8 mouse cellular contexts compared by ENCODE assay signal in genomic region chr16:20517216-20517615, GRCm38 (mm10). TPM values are rescaled to one million over a fixed set of nuclear protein-coding genes. Genes with fewer than 3 reads are reported as not detected.
DNase-seq lines count a peak whose midpoint lies in the region; ATAC-seq and TF ChIP-seq lines count a peak whose summit lies in the region.

No protein-coding gene starts in this region.

- H3K9ac ChIP-seq in heart, embryonic 11.5 days (ENCODE audit: low read depth, low read length), result peak overlapping the region; percentile 99
- H3K9ac ChIP-seq in heart, postnatal 0 days (replicated peaks; ENCODE audit: low read depth, low read length), result peak overlapping the region; percentile 93
- H3K9ac ChIP-seq in liver, embryonic 15.5 days, result peak overlapping the region; percentile 94
- H3K9ac ChIP-seq in stomach, postnatal 0 days (ENCODE audit: low read length), result peak overlapping the region; percentile 98

- 1% methylated on average over 26 of the region's 26 CpGs for WGBS in heart, embryonic 11.5 days (ENCODE audit: insufficient replicate concordance)
- WGBS in heart, postnatal 0 days, result under 1% methylated on average over 25 of the region's 26 CpGs
- WGBS in liver, embryonic 15.5 days (ENCODE audit: insufficient replicate concordance), result 0% methylated on average over 26 of the region's 26 CpGs
- WGBS in stomach, postnatal 0 days, result 2% methylated on average over 26 of the region's 26 CpGs

- TF ChIP-seq CTCF in heart, postnatal 0 days (IDR thresholded peaks at IDR 0.05; ENCODE audit: low read depth), result no peak
- TF ChIP-seq CTCF in stomach, postnatal 0 days (IDR thresholded peaks at IDR 0.05; ENCODE audit: low read depth), result no peak

- peaks cover 14% of the 10 kb centered on the region for H3K4me1 ChIP-seq in heart, embryonic 11.5 days (ENCODE audit: control insufficient read depth, insufficient read depth, low read length)
- peaks cover 16% of the 10 kb centered on the region for H3K4me1 ChIP-seq in heart, postnatal 0 days (ENCODE audit: control insufficient read depth, insufficient read depth)
- H3K4me1 ChIP-seq in liver, embryonic 15.5 days (replicated peaks), result peaks cover 48% of the 10 kb centered on the region
- H3K4me1 ChIP-seq in stomach, postnatal 0 days (replicated peaks; ENCODE audit: control insufficient read depth, insufficient read depth), result 0 out of 2 replicates have a peak, but pooled peaks cover 4% of the 10 kb centered on the region

- DNase-seq in heart, adult 8-10 months (ENCODE audit: low spot score), result no peak
- DNase-seq in 416B (ENCODE audit: low read depth) (peak; percentile 28), MN1 (ENCODE audit: low spot score) (no peak)
- no peak for DNase-seq in heart, postnatal 0 days (ENCODE audit: low spot score)
- DNase-seq in stomach, postnatal 0 days (ENCODE audit: low spot score), result no peak

- peak; percentile 19 for ATAC-seq in heart, embryonic 11.5 days (replicated peaks; ENCODE audit: insufficient number of reproducible peaks, low FRiP score, low TSS enrichment)
- peak; percentile 56 for ATAC-seq in activated CD4-positive, CD25-positive, alpha-beta regulatory T cell, adult 4 months
- ATAC-seq in heart, postnatal 0 days (ENCODE audit: insufficient read depth, low read depth), result peak; percentile 12
- ATAC-seq in liver, embryonic 15.5 days (ENCODE audit: insufficient read depth), result peak; percentile 45
- peak; percentile 4 for ATAC-seq in stomach, postnatal 0 days (ENCODE audit: low FRiP score, low TSS enrichment)

- H3K36me3 ChIP-seq in heart, embryonic 11.5 days (ENCODE audit: control insufficient read depth, insufficient read depth, low read length), result peaks cover 13% of the 10 kb centered on the region; the same call in 1 of the 2 replicates
- H3K36me3 ChIP-seq in heart, postnatal 0 days (replicated peaks; ENCODE audit: control insufficient read depth, insufficient read depth, low read length), result peaks cover 16% of the 10 kb centered on the region
- peaks cover 11% of the 10 kb centered on the region for H3K36me3 ChIP-seq in liver, embryonic 15.5 days (replicated peaks)
- H3K36me3 ChIP-seq in stomach, postnatal 0 days (ENCODE audit: control insufficient read depth, insufficient read depth, low read length), result peaks cover 3% of the 10 kb centered on the region; the same call in 1 of the 2 replicates

- no peak for TF ChIP-seq EP300 in heart, postnatal 0 days (IDR thresholded peaks at IDR 0.05; ENCODE audit: low read depth)
- no peak for TF ChIP-seq EP300 in stomach, postnatal 0 days (optimal IDR thresholded peaks at IDR 0.05)

- H3K4me2 ChIP-seq in heart, embryonic 11.5 days, result peak overlapping the region; percentile 83
- H3K4me2 ChIP-seq in heart, postnatal 0 days (ENCODE audit: low read depth, low read length), result peak overlapping the region; percentile 83
- H3K4me2 ChIP-seq in liver, embryonic 15.5 days, result peak overlapping the region; percentile 90
- peak overlapping the region; percentile 89 for H3K4me2 ChIP-seq in stomach, postnatal 0 days (replicated peaks; ENCODE audit: low read depth)

- peak overlapping the region; percentile 88 for H3K27ac ChIP-seq in heart, embryonic 11.5 days (ENCODE audit: low read depth, low read length)
- H3K27ac ChIP-seq in heart, postnatal 0 days (ENCODE audit: low read depth), result peak overlapping the region; percentile 95
- peak overlapping the region; percentile 84 for H3K27ac ChIP-seq in liver, embryonic 15.5 days (replicated peaks)
- peak overlapping the region; percentile 97 for H3K27ac ChIP-seq in stomach, postnatal 0 days (replicated peaks)

- peak overlapping the region; percentile 95 for H3K4me3 ChIP-seq in heart, embryonic 11.5 days (ENCODE audit: low read depth, low read length)
- H3K4me3 ChIP-seq in heart, postnatal 0 days (ENCODE audit: low read depth, low read length), result peak overlapping the region; percentile 92
- peak overlapping the region; percentile 83 for H3K4me3 ChIP-seq in liver, embryonic 15.5 days (replicated peaks)
- peak overlapping the region; percentile 95 for H3K4me3 ChIP-seq in stomach, postnatal 0 days (ENCODE audit: low read depth, low read length)

- H3K9me3 ChIP-seq in heart, embryonic 11.5 days (replicated peaks; ENCODE audit: control insufficient read depth, low read length), result no peaks in the 10 kb centered on the region
- H3K9me3 ChIP-seq in heart, postnatal 0 days (replicated peaks; ENCODE audit: control insufficient read depth, low read length), result no peaks in the 10 kb centered on the region
- no peaks in the 10 kb centered on the region for H3K9me3 ChIP-seq in liver, embryonic 15.5 days (replicated peaks)
- H3K9me3 ChIP-seq in stomach, postnatal 0 days (ENCODE audit: control insufficient read depth, low read length), result no peaks in the 10 kb centered on the region

- H3K27me3 ChIP-seq in heart, embryonic 11.5 days (ENCODE audit: control insufficient read depth, insufficient read depth, low read length), result no peaks in the 10 kb centered on the region
- no peaks in the 10 kb centered on the region for H3K27me3 ChIP-seq in heart, postnatal 0 days (ENCODE audit: control insufficient read depth, insufficient read depth, low read length)
- no peaks in the 10 kb centered on the region for H3K27me3 ChIP-seq in liver, embryonic 15.5 days
- no peaks in the 10 kb centered on the region for H3K27me3 ChIP-seq in stomach, postnatal 0 days (ENCODE audit: control insufficient read depth, insufficient read depth, low read length)

RNA-seq across cellular contexts. Expression of gene Dvl3, which starts 0.4 kb away (rescaled TPM):
- polyA plus RNA-seq in heart, embryonic 11.5 days (2014; fragmentation: Nextera tagmentation; extraction: Ambion mirVana), result 32.2 and 34.8 TPM in 2 replicates
- 10 to 100 TPM; 45.9 to 51.0 (median 48.2) TPM for total RNA-seq in heart, adult 8-10 months (2022)
- polyA plus RNA-seq in activated CD4-positive, CD25-positive, alpha-beta regulatory T cell, adult 4 months (2017; shearing (Covaris generic)), result 10 to 100 TPM; 13.2 to 13.7 TPM
- total RNA-seq in heart, postnatal 0 days (2014; rRNA removed; ENCODE audit: low replicate concordance), result 30.1 and 36.9 TPM in 2 replicates
- polyA plus RNA-seq in heart, postnatal 0 days (2015; fragmentation: Nextera tagmentation; extraction: Ambion mirVana), result 10.0 and 11.4 TPM in 2 replicates
- polyA plus RNA-seq in liver, embryonic 15.5 days (2015; fragmentation: Nextera tagmentation; extraction: Ambion mirVana), result 3.8 and 4.8 TPM in 2 replicates
- polyA plus RNA-seq in stomach, postnatal 0 days (2015; fragmentation: Nextera tagmentation; extraction: Ambion mirVana), result 8.7 and 10.0 TPM in 2 replicates

RNA-seq across cellular contexts. Expression of gene Ap2m1, which starts 18.1 kb away (rescaled TPM):
- 490 and 502 TPM in 2 replicates for polyA plus RNA-seq in heart, embryonic 11.5 days (2014; fragmentation: Nextera tagmentation; extraction: Ambion mirVana)
- total RNA-seq in heart, adult 8-10 months (2022), result 100 to 1,000 TPM; 186 to 215 (median 203) TPM
- polyA plus RNA-seq in activated CD4-positive, CD25-positive, alpha-beta regulatory T cell, adult 4 months (2017; shearing (Covaris generic)), result 100 to 1,000 TPM; 467 to 550 TPM
- total RNA-seq in heart, postnatal 0 days (2014; rRNA removed; ENCODE audit: low replicate concordance), result 327 and 429 TPM in 2 replicates
- polyA plus RNA-seq in heart, postnatal 0 days (2015; fragmentation: Nextera tagmentation; extraction: Ambion mirVana), result 363 and 375 TPM in 2 replicates
- polyA plus RNA-seq in liver, embryonic 15.5 days (2015; fragmentation: Nextera tagmentation; extraction: Ambion mirVana), result 386 and 395 TPM in 2 replicates
- polyA plus RNA-seq in stomach, postnatal 0 days (2015; fragmentation: Nextera tagmentation; extraction: Ambion mirVana), result 332 and 349 TPM in 2 replicates

RNA-seq across cellular contexts. Expression of gene Eif2b5, which starts 18.6 kb away (rescaled TPM):
- polyA plus RNA-seq in heart, embryonic 11.5 days (2014; fragmentation: Nextera tagmentation; extraction: Ambion mirVana), result 83.3 and 96.1 TPM in 2 replicates
- 10 to 100 TPM; 50.5 to 59.7 (median 55.2) TPM for total RNA-seq in heart, adult 8-10 months (2022)
- polyA plus RNA-seq in activated CD4-positive, CD25-positive, alpha-beta regulatory T cell, adult 4 months (2017; shearing (Covaris generic)), result 10 to 100 TPM; 13.7 to 14.5 TPM
- total RNA-seq in heart, postnatal 0 days (2014; rRNA removed; ENCODE audit: low replicate concordance), result 67.6 and 86.3 TPM in 2 replicates
- 60.0 and 60.2 TPM in 2 replicates for polyA plus RNA-seq in heart, postnatal 0 days (2015; fragmentation: Nextera tagmentation; extraction: Ambion mirVana)
- polyA plus RNA-seq in liver, embryonic 15.5 days (2015; fragmentation: Nextera tagmentation; extraction: Ambion mirVana), result 44.1 and 48.7 TPM in 2 replicates
- 58.2 and 58.7 TPM in 2 replicates for polyA plus RNA-seq in stomach, postnatal 0 days (2015; fragmentation: Nextera tagmentation; extraction: Ambion mirVana)

RNA-seq across cellular contexts. Expression of gene Abcf3, which starts 31.2 kb away (rescaled TPM):
- polyA plus RNA-seq in heart, embryonic 11.5 days (2014; fragmentation: Nextera tagmentation; extraction: Ambion mirVana), result 41.4 and 44.9 TPM in 2 replicates
- 10 to 100 TPM; 62.4 to 85.5 (median 78.0) TPM for total RNA-seq in heart, adult 8-10 months (2022)
- polyA plus RNA-seq in activated CD4-positive, CD25-positive, alpha-beta regulatory T cell, adult 4 months (2017; shearing (Covaris generic)), result 10 to 100 TPM; 49.5 to 57.2 TPM
- 47.1 and 76.5 TPM in 2 replicates for total RNA-seq in heart, postnatal 0 days (2014; rRNA removed; ENCODE audit: low replicate concordance)
- polyA plus RNA-seq in heart, postnatal 0 days (2015; fragmentation: Nextera tagmentation; extraction: Ambion mirVana), result 42.2 and 44.3 TPM in 2 replicates
- 24.6 and 28.4 TPM in 2 replicates for polyA plus RNA-seq in liver, embryonic 15.5 days (2015; fragmentation: Nextera tagmentation; extraction: Ambion mirVana)
- polyA plus RNA-seq in stomach, postnatal 0 days (2015; fragmentation: Nextera tagmentation; extraction: Ambion mirVana), result 31.0 and 33.0 TPM in 2 replicates

Comparison
In these comparisons a context has a peak if more than half of its experiments do, and no peak if none do; other contexts are left out.
1. ATAC-seq: peak in every context shown above with its lines; median percentile 56 in activated CD4-positive, CD25-positive, alpha-beta regulatory T cell, adult 4 months; 45 in liver, embryonic 15.5 days; 19 in heart, embryonic 11.5 days; 12 in heart, postnatal 0 days; 4 in stomach, postnatal 0 days.